Mouse (Mus musculus): ENCODE measurements around the gene Selenom. TPM values are rescaled to one million over a fixed set of nuclear protein-coding genes. Genes with fewer than 3 reads are reported as not detected.

Selenom gene
- polyA plus RNA-seq, 1 experiment = 19.6 TPM

GRCm38 (mm10) chr11:3508226-3508625, 6.3 kb upstream of the Selenom start:
- Histone ChIP-seq H3K27me3 (ENCODE audit: control insufficient read depth, insufficient read depth, low read length, poor library complexity, severe bottlenecking) (no peaks in the 10 kb centered on the region), H3K9ac (ENCODE audit: low read depth, poor library complexity, severe bottlenecking) (no peak overlapping the region), H3K27ac (ENCODE audit: insufficient read depth, low read length) (no peak overlapping the region), H3K4me3 (ENCODE audit: low read depth, low read length) (no peak overlapping the region), H3K9me3 (replicated peaks; ENCODE audit: control insufficient read depth, insufficient read depth, low read length, poor library complexity, severe bottlenecking) (no peaks in the 10 kb centered on the region), H3K4me1 (ENCODE audit: control insufficient read depth, insufficient read depth, low read length) (no peaks in the 10 kb centered on the region), H3K36me3 (ENCODE audit: control insufficient read depth, insufficient read depth, low read length, poor library complexity, severe bottlenecking) (no peaks in the 10 kb centered on the region)
- TF ChIP-seq EP300 (IDR thresholded peaks at IDR 0.05; ENCODE audit: insufficient read depth, low read depth, low read length) = no peak

GRCm38 (mm10) chr11:3509181-3510085, 5.1 kb upstream of the Selenom start:
- Histone ChIP-seq H3K27ac (ENCODE audit: insufficient read depth, low read length) (no peak overlapping the region), H3K9ac (ENCODE audit: low read depth, poor library complexity, severe bottlenecking) (no peak overlapping the region), H3K4me3 (ENCODE audit: low read depth, low read length) (no peak overlapping the region), H3K36me3 (ENCODE audit: control insufficient read depth, insufficient read depth, low read length, poor library complexity, severe bottlenecking) (no peaks in the 10 kb centered on the region), H3K9me3 (replicated peaks; ENCODE audit: control insufficient read depth, insufficient read depth, low read length, poor library complexity, severe bottlenecking) (no peaks in the 10 kb centered on the region), H3K4me1 (ENCODE audit: control insufficient read depth, insufficient read depth, low read length) (no peaks in the 10 kb centered on the region), H3K27me3 (ENCODE audit: control insufficient read depth, insufficient read depth, low read length, poor library complexity, severe bottlenecking) (no peaks in the 10 kb centered on the region)
- no peak for TF ChIP-seq POLR2A (IDR thresholded peaks at IDR 0.05; ENCODE audit: insufficient read depth, low read length)
- no peak for TF ChIP-seq CTCF (IDR thresholded peaks at IDR 0.05; ENCODE audit: low read depth, low read length)
- TF ChIP-seq EP300 (IDR thresholded peaks at IDR 0.05; ENCODE audit: insufficient read depth, low read depth, low read length) = no peak

GRCm38 (mm10) chr11:3510321-3510720, 4.2 kb upstream of the Selenom start:
- no peaks in the 10 kb centered on the region for H3K9me3 ChIP-seq (replicated peaks; ENCODE audit: control insufficient read depth, insufficient read depth, low read length, poor library complexity, severe bottlenecking)
- no peaks in the 10 kb centered on the region for H3K27me3 ChIP-seq (ENCODE audit: control insufficient read depth, insufficient read depth, low read length, poor library complexity, severe bottlenecking)
- TF ChIP-seq EP300 (IDR thresholded peaks at IDR 0.05; ENCODE audit: insufficient read depth, low read depth, low read length) (no peak), POLR2A (IDR thresholded peaks at IDR 0.05; ENCODE audit: insufficient read depth, low read length) (no peak), CTCF (IDR thresholded peaks at IDR 0.05; ENCODE audit: low read depth, low read length) (no peak)
- no peak overlapping the region for H3K9ac ChIP-seq (ENCODE audit: low read depth, poor library complexity, severe bottlenecking)
- no peak overlapping the region for H3K4me3 ChIP-seq (ENCODE audit: low read depth, low read length)
- H3K36me3 ChIP-seq (ENCODE audit: control insufficient read depth, insufficient read depth, low read length, poor library complexity, severe bottlenecking) = no peaks in the 10 kb centered on the region
- H3K27ac ChIP-seq (ENCODE audit: insufficient read depth, low read length) = no peak overlapping the region
- H3K4me1 ChIP-seq (ENCODE audit: control insufficient read depth, insufficient read depth, low read length) = no peaks in the 10 kb centered on the region

- Histone ChIP-seq H3K36me3 (ENCODE audit: control insufficient read depth, insufficient read depth, low read length, poor library complexity, severe bottlenecking) (no peaks in the 10 kb centered on the region), H3K27me3 (ENCODE audit: control insufficient read depth, insufficient read depth, low read length, poor library complexity, severe bottlenecking) (no peaks in the 10 kb centered on the region), H3K9ac (ENCODE audit: low read depth, poor library complexity, severe bottlenecking) (no peak overlapping the region), H3K4me3 (ENCODE audit: low read depth, low read length) (no peak overlapping the region), H3K4me1 (ENCODE audit: control insufficient read depth, insufficient read depth, low read length) (no peaks in the 10 kb centered on the region), H3K9me3 (replicated peaks; ENCODE audit: control insufficient read depth, insufficient read depth, low read length, poor library complexity, severe bottlenecking) (no peaks in the 10 kb centered on the region), H3K27ac (ENCODE audit: insufficient read depth, low read length) (no peak overlapping the region)
- TF ChIP-seq POLR2A (IDR thresholded peaks at IDR 0.05; ENCODE audit: insufficient read depth, low read length) (no peak), CTCF (IDR thresholded peaks at IDR 0.05; ENCODE audit: low read depth, low read length) (no peak), EP300 (IDR thresholded peaks at IDR 0.05; ENCODE audit: insufficient read depth, low read depth, low read length) (no peak)
Observed at GRCm38 (mm10) chr11:3513291-3513690, 1.2 kb upstream of the Selenom start.

- Histone ChIP-seq H3K27ac (ENCODE audit: insufficient read depth, low read length) (no peak overlapping the region), H3K9me3 (replicated peaks; ENCODE audit: control insufficient read depth, insufficient read depth, low read length, poor library complexity, severe bottlenecking) (no peaks in the 10 kb centered on the region), H3K36me3 (ENCODE audit: control insufficient read depth, insufficient read depth, low read length, poor library complexity, severe bottlenecking) (no peaks in the 10 kb centered on the region), H3K4me1 (ENCODE audit: control insufficient read depth, insufficient read depth, low read length) (no peaks in the 10 kb centered on the region), H3K4me3 (ENCODE audit: low read depth, low read length) (peak overlapping the region; percentile 87), H3K9ac (ENCODE audit: low read depth, poor library complexity, severe bottlenecking) (peak overlapping the region; percentile 49), H3K27me3 (ENCODE audit: control insufficient read depth, insufficient read depth, low read length, poor library complexity, severe bottlenecking) (no peaks in the 10 kb centered on the region)
- TF ChIP-seq EP300 (IDR thresholded peaks at IDR 0.05; ENCODE audit: insufficient read depth, low read depth, low read length) (no peak), CTCF (IDR thresholded peaks at IDR 0.05; ENCODE audit: low read depth, low read length) (no peak), POLR2A (IDR thresholded peaks at IDR 0.05; ENCODE audit: insufficient read depth, low read length) (no peak)
Observed at GRCm38 (mm10) chr11:3515216-3515615, 732 bp downstream of the Selenom start.

GRCm38 (mm10) chr11:3515637-3516036, 1.2 kb downstream of the Selenom start:
- no peak for TF ChIP-seq POLR2A (IDR thresholded peaks at IDR 0.05; ENCODE audit: insufficient read depth, low read length)
- TF ChIP-seq CTCF (IDR thresholded peaks at IDR 0.05; ENCODE audit: low read depth, low read length) = no peak
- Histone ChIP-seq H3K4me3 (ENCODE audit: low read depth, low read length) (no peak overlapping the region), H3K27ac (ENCODE audit: insufficient read depth, low read length) (no peak overlapping the region), H3K9me3 (replicated peaks; ENCODE audit: control insufficient read depth, insufficient read depth, low read length, poor library complexity, severe bottlenecking) (no peaks in the 10 kb centered on the region), H3K9ac (ENCODE audit: low read depth, poor library complexity, severe bottlenecking) (no peak overlapping the region), H3K36me3 (ENCODE audit: control insufficient read depth, insufficient read depth, low read length, poor library complexity, severe bottlenecking) (no peaks in the 10 kb centered on the region), H3K27me3 (ENCODE audit: control insufficient read depth, insufficient read depth, low read length, poor library complexity, severe bottlenecking) (no peaks in the 10 kb centered on the region), H3K4me1 (ENCODE audit: control insufficient read depth, insufficient read depth, low read length) (no peaks in the 10 kb centered on the region)

Measured in ES-Bruce4 (cell line).